Comparison of ENCODE assay signal across 15 mouse cellular contexts in the genomic region with DNA sequence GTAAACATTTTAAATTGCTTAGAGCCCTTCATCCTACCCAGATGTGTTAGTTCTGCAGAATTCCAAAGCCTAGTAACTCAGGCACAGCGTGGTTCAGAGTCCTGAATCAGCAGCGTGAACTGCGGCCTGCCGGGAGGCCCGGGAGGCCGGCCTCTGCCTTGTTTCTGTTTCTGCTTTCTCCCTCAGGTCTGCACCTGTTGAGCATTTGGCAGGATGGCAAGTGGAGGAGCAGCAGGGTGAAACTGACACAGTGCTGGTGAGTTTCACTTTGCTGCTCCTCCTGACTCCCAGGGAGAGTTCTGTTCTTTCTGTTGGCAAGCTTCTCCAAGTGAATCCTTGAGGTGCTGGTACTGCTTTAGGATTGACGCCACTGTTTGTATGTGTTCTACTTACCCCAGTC. TPM values are rescaled to one million over a fixed set of nuclear protein-coding genes. Genes with fewer than 3 reads are reported as not detected.
DNase-seq lines count a peak whose midpoint lies in the region; ATAC-seq lines count a peak whose summit lies in the region.
"Had no signal": no experiment of that assay in that cellular context is flagged by ENCODE, and none has a peak within 500 bp of the region (broad histone marks: within the 10 kb centered on the region; RNA-seq: fewer than 3 reads in every experiment).

No protein-coding gene starts in this region.

- no peak overlapping the region for H3K9ac ChIP-seq in embryonic facial prominence, embryonic 15.5 days
- H3K9ac ChIP-seq in midbrain, embryonic 16.5 days (ENCODE audit: low read depth, low read length) = no peak overlapping the region
- H3K9ac ChIP-seq: heart, embryonic 12.5 days; liver, embryonic 15.5 days had no signal

- DNase-seq in gastrocnemius, adult 18-20 months (ENCODE audit: low spot score) = peak; percentile 82
- DNase-seq in gastrocnemius, postnatal 4 days (ENCODE audit: low spot score in 2 of 2) = no peak
- DNase-seq in A20 (ENCODE audit: low read depth, low spot score) = peak; percentile 63
- peak; percentile 71 to 73 for DNase-seq in kidney, postnatal 36 days
- DNase-seq: adrenal gland, postnatal 14 days; thymus, postnatal 25 days had no signal

- no peaks in the 10 kb centered on the region for H3K4me1 ChIP-seq in embryonic facial prominence, embryonic 15.5 days
- H3K4me1 ChIP-seq in midbrain, embryonic 16.5 days (ENCODE audit: control insufficient read depth, insufficient read depth, low read length) = no peaks in the 10 kb centered on the region
- H3K4me1 ChIP-seq: heart, embryonic 12.5 days; liver, embryonic 15.5 days; midbrain, embryonic 10.5 days had no signal

- H3K9me3 ChIP-seq in embryonic facial prominence, embryonic 15.5 days (replicated peaks) = no peaks in the 10 kb centered on the region
- no peaks in the 10 kb centered on the region for H3K9me3 ChIP-seq in midbrain, embryonic 16.5 days (replicated peaks; ENCODE audit: control insufficient read depth, low read length, poor library complexity, severe bottlenecking)
- H3K9me3 ChIP-seq: heart, embryonic 12.5 days; liver, embryonic 15.5 days; midbrain, embryonic 10.5 days had no signal

- H3K27me3 ChIP-seq in embryonic facial prominence, embryonic 15.5 days = no peaks in the 10 kb centered on the region
- no peaks in the 10 kb centered on the region for H3K27me3 ChIP-seq in midbrain, embryonic 16.5 days (ENCODE audit: control insufficient read depth, insufficient read depth, low read depth, low read length)
- H3K27me3 ChIP-seq: heart, embryonic 12.5 days; liver, embryonic 15.5 days had no signal

- H3K36me3 ChIP-seq in embryonic facial prominence, embryonic 15.5 days = peaks cover 5% of the 10 kb centered on the region; the same call in 1 of the 2 replicates
- peaks cover 13% of the 10 kb centered on the region for H3K36me3 ChIP-seq in midbrain, embryonic 16.5 days (ENCODE audit: control insufficient read depth, insufficient read depth, low read length)

- ATAC-seq in embryonic facial prominence, embryonic 15.5 days (ENCODE audit: insufficient number of reproducible peaks, low FRiP score, low TSS enrichment, low read depth) = no peak
- no peak for ATAC-seq in activated CD4-positive, CD25-positive, alpha-beta regulatory T cell, adult 4 months
- ATAC-seq in megakaryocyte progenitor cell, adult 5-6 weeks (replicated peaks; ENCODE audit: poor library complexity) = no peak
- no peak for ATAC-seq in midbrain, embryonic 16.5 days
- ATAC-seq: intestine, postnatal 0 days had no signal

- H3K4me2 ChIP-seq in embryonic facial prominence, embryonic 15.5 days (replicated peaks) = no peak overlapping the region
- H3K4me2 ChIP-seq in midbrain, embryonic 16.5 days (ENCODE audit: low read length) = no peak overlapping the region
- H3K4me2 ChIP-seq: heart, embryonic 12.5 days; liver, embryonic 15.5 days had no signal

- H3K27ac ChIP-seq in embryonic facial prominence, embryonic 15.5 days (replicated peaks) = 0 out of 2 replicates have a peak overlapping the region, but pooled peaks have one; percentile 14
- H3K27ac ChIP-seq in midbrain, embryonic 16.5 days (ENCODE audit: low read length) = no peak overlapping the region
- H3K27ac ChIP-seq: liver, embryonic 15.5 days; midbrain, embryonic 10.5 days had no signal

- 65% methylated on average over 7 of the region's 7 CpGs for WGBS in embryonic facial prominence, embryonic 15.5 days
- 50% methylated on average over 7 of the region's 7 CpGs for WGBS in midbrain, embryonic 16.5 days

- no peak overlapping the region for H3K4me3 ChIP-seq in embryonic facial prominence, embryonic 15.5 days (replicated peaks)
- H3K4me3 ChIP-seq in midbrain, embryonic 16.5 days (ENCODE audit: low read depth, low read length) = no peak overlapping the region
- H3K4me3 ChIP-seq: erythroblast, embryonic 14.5 days; heart, embryonic 12.5 days; liver, embryonic 15.5 days; midbrain, embryonic 10.5 days had no signal

RNA-seq across cellular contexts. Expression of gene Nrd1, which starts 17.0 kb away (rescaled TPM):
- 100 to 1,000 TPM; 150 to 152 TPM for total RNA-seq in gastrocnemius, adult 18-20 months (2021)
- 10 to 100 TPM; 95.5 to 98.8 TPM for total RNA-seq in gastrocnemius, postnatal 4 days (2021)
- 72.4 and 75.4 TPM in 2 replicates for polyA plus RNA-seq in embryonic facial prominence, embryonic 15.5 days (2015; fragmentation: Nextera tagmentation; extraction: Ambion mirVana)
- 10 to 100 TPM; 44.1 to 47.8 TPM for polyA plus RNA-seq in activated CD4-positive, CD25-positive, alpha-beta regulatory T cell, adult 4 months (2017; shearing (Covaris generic))
- total RNA-seq in megakaryocyte progenitor cell, adult 5-6 weeks (2015) = 122 and 166 TPM in 2 replicates
- 98.6 and 103 TPM in 2 replicates for total RNA-seq in megakaryocyte progenitor cell, adult 5-6 weeks (2017)
- polyA plus RNA-seq in midbrain, embryonic 16.5 days (2015; fragmentation: Nextera tagmentation; extraction: Ambion mirVana) = 73.6 and 83.2 TPM in 2 replicates

Comparison
In these comparisons a context has a peak if more than half of its experiments do, and no peak if none do; other contexts are left out.
1. DNase-seq: peak in gastrocnemius, adult 18-20 months (single experiment), A20 (single experiment) and kidney, postnatal 36 days (2 of 2); none in gastrocnemius, postnatal 4 days (0 of 2).